Mouse (Mus musculus) embryonic fibroblast, embryonic 13.5 days (primary cell): ENCODE data around the gene Ptpn18.
"Not testable (repeated sequence)": the region's sequence is repeated elsewhere in the genome, so short reads cannot be mapped to it uniquely, and the experiment has no call there.

Experiments used
- CTCF ChIP-seq: IDR thresholded peaks from 2 replicates; pipeline ENCODE4 v1.5.1; 2011; ENCODE audit warnings: mild to moderate bottlenecking, control low read depth, low read length, moderate library complexity, borderline replicate concordance; ENCODE audit not compliant: insufficient read depth
- POLR2A ChIP-seq: IDR thresholded peaks from 2 replicates; pipeline ENCODE4 v1.6.1; 2011; ENCODE audit warnings: low read depth, mild to moderate bottlenecking, control low read depth, low read length, moderate library complexity

DNA sequence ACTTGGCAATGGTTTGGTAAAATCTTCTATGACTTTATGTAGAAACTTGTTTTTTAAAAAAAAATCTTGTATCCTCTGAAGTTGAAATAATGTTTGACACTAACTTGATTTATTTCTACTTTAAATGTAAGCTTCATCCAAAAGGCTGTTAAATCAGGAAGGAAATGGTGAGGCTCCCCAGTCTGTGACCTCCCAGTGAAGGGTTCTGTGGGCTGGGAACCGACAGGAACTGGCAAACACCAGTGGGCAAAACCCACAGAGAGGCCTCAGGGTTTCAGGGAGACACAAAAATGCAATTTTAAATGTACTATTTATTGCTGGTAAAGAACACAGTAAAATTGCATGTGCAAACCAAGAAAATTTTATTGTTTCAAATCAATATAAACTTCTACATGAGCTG, 58.2 kb downstream of the Ptpn18 start:
- TF ChIP-seq POLR2A, CTCF: not testable (repeated sequence)
